Mouse (Mus musculus) ES-E14 (cell line): Measurements from ENCODE around the gene Kctd15. TPM values are rescaled to one million over a fixed set of nuclear protein-coding genes. Genes with fewer than 3 reads are reported as not detected.
A peak's percentile ranks its signal among the peaks of the same experiment; 100 is the strongest.

Experiments
- DNase-seq: peaks from one replicate; pipeline ENCODE4 v3.0.0-alpha.2; 2013; ENCODE audit warnings: low read depth, low spot score
- H3K27ac ChIP-seq: 2 replicates; pipeline ENCODE4 v1.5.1; 2012; ENCODE audit warnings: low read depth, mild to moderate bottlenecking, low read length, moderate library complexity, mixed read lengths; ENCODE audit not compliant: poor library complexity, insufficient read depth, severe bottlenecking
- H3K36me3 ChIP-seq: 2 replicates; pipeline ENCODE4 v1.6.1; 2012; ENCODE audit warnings: mild to moderate bottlenecking, low read length, moderate library complexity, mixed read lengths; ENCODE audit not compliant: control insufficient read depth, poor library complexity, insufficient read depth, severe bottlenecking
- H3K4me1 ChIP-seq, 2 experiments: fragments of 150-350 bp in 1 of 2; sonication (generic) in 1 of 2; 2 replicates each; pipeline ENCODE4 v1.6.1; 2012; ENCODE audit warnings: low read length in 2 of 2, mild to moderate bottlenecking in 1 of 2, mixed read lengths in 1 of 2; ENCODE audit not compliant: control insufficient read depth in 2 of 2, insufficient read depth in 2 of 2, poor library complexity in 1 of 2
- H3K4me3 ChIP-seq, 2 experiments: fragments of 150-350 bp in 1 of 2; sonication (generic) in 1 of 2; 2 replicates each; pipeline ENCODE4 v1.5.1; 2012; ENCODE audit warnings: low read length in 2 of 2, low read depth in 1 of 2, mild to moderate bottlenecking in 1 of 2, mixed read lengths in 1 of 2; ENCODE audit not compliant: insufficient read depth in 1 of 2, poor library complexity in 1 of 2, severe bottlenecking in 1 of 2
- H3K9ac ChIP-seq: 2 replicates; pipeline ENCODE4 v1.6.1; 2012; ENCODE audit warnings: low read depth, mild to moderate bottlenecking, low read length, mixed read lengths; ENCODE audit not compliant: poor library complexity, insufficient read depth, severe bottlenecking
- H3K9me3 ChIP-seq: fragments of 150-350 bp; sonication (generic); 2 replicates; pipeline ENCODE4 v1.6.1; 2012; ENCODE audit warnings: low read depth, mild to moderate bottlenecking, low read length; ENCODE audit not compliant: control insufficient read depth, insufficient read depth
- CHD2 ChIP-seq: IDR thresholded peaks from 2 replicates; pipeline ENCODE4 v1.6.1; 2014; ENCODE audit warnings: mild to moderate bottlenecking, low read depth, low read length, inconsistent platforms
- HCFC1 ChIP-seq: IDR thresholded peaks from 2 replicates; pipeline ENCODE4 v1.6.1; 2012; ENCODE audit warnings: low read length, inconsistent platforms, borderline replicate concordance; ENCODE audit not compliant: insufficient read depth
- MAFK ChIP-seq: IDR thresholded peaks from 2 replicates; pipeline ENCODE4 v1.6.1; 2014; ENCODE audit warnings: mild to moderate bottlenecking, low read depth, low read length, inconsistent platforms; ENCODE audit not compliant: insufficient read depth
- ZC3H11A ChIP-seq: IDR thresholded peaks from 2 replicates; pipeline ENCODE4 v1.6.1; 2012; ENCODE audit warnings: low read depth, mild to moderate bottlenecking, inconsistent platforms, low read length, borderline replicate concordance
- ZNF384 ChIP-seq: IDR thresholded peaks from 2 replicates; pipeline ENCODE4 v1.6.1; 2012; ENCODE audit warnings: low read depth, low read length, inconsistent platforms
- in situ Hi-C, 2 experiments: fragments of 600-800 bp; cut with MboI; formaldehyde crosslinking; loops; one replicate each; pipeline ENCODE4 v1.15.1; 2025; ENCODE audit warnings: low sequenced_read_pairs in 2 of 2, inconsistent platforms in 1 of 2; ENCODE audit not compliant: unreplicated experiment in 2 of 2
- total RNA-seq: library from RNA; depleted of rRNA; stranded (reverse); fragments of 300-350 nt; gene quantifications from 2 replicates; pipeline ENCODE4 v1.2.3, GENCODE M21; 2012

Gene Kctd15
- total RNA-seq, 1 experiment = 15.9 TPM

GRCm38 (mm10) chr7:34655086-34655839 lies 1.3 kb downstream of the Kctd15 start:
- peak; percentile 69 for DNase-seq
- H3K4me1 ChIP-seq = peaks cover 0 to 10% of the 10 kb centered on the region in 2 experiments; a peak in 1 of 4 replicates
- peak; percentile 56; the same call in 1 of the 2 replicates for TF ChIP-seq HCFC1
- TF ChIP-seq ZC3H11A = no peak
- H3K9ac ChIP-seq = peak overlapping the region; percentile 95
- peaks cover 3% of the 10 kb centered on the region; the same call in 1 of the 2 replicates for H3K36me3 ChIP-seq
- peak overlapping the region; percentile 95 for H3K27ac ChIP-seq
- peak overlapping the region; percentile 90 to 97 for H3K4me3 ChIP-seq
- no peaks in the 10 kb centered on the region for H3K9me3 ChIP-seq
- in situ Hi-C loops = loop anchor here in 1 of 2 experiments (25.0 kb wide), 1 partner anchor 243 kb away; no protein-coding TSS in a partner anchor

DNA sequence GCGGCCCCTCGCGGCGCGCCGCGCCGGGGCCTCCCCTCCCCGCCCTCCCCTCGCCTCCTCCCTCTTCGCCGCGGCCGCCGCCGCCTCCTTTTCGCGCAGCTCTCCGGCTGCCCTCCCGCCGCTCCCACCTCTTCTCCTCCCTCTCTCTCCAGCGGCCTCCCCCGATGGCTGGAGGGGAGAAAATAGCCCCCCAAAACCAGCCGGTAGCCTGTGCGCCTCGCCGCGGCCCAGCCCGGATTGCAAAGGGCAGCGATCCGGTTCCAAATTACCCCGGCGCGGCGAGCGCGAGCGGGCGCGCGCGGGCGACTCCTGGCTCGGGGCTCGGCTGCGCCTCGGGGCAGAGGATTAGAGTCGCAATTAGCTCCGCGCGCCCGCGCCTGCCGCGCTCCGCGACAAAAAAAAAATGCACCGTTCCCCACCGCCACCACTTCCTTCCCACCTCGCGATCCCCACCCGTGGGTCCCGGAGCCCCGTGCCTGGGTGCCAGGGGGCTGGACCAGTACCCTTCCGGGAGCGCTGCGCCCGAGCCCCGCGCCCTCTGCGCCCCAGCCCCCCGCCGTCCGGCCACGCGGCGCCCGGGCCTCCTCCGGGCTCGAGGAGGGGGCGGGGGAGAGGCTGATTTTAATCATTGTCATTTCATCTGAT lies 2.0 kb downstream of the Kctd15 start:
- in situ Hi-C loops = loop anchor here in 1 of 2 experiments (25.0 kb wide), 1 partner anchor 242 kb away; no protein-coding TSS in a partner anchor
- peaks cover 0 to 10% of the 10 kb centered on the region in 2 experiments; a peak in 1 of 4 replicates for H3K4me1 ChIP-seq
- no peak for DNase-seq

DNA sequence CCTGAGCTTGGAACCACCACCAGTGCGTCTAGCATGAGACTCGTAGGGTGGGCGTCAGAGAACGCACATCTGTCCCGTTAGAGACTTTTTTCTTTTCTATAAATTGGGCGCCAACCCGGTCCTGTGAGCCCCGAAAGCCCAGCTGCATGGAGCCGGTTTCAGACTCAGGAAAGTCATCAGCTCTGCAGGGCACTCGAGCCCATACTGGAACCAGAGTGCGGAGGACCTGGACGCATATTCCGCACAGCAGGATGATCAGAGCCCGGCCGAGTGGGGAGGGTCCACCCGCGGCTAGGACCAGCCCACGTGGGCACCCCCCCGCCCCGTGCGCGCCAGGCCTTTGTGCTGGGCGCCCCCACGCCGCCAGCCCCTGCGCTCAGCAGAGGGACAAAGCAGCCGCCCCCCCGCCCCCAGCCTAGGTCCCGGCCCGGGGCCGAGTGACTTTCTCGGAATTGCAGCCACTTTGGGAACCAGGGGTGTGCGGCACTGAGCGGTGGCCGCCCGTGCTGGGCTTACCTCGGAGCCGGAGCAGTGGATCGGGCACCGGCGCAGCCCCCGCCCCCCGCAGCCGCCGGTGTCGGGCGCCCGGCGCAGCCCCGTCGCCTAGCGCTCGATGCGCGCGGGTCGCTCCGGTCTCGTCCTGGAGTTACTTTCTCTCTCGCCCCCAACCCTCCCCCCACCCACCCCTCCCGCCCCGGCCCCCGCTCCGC lies 2.6 kb downstream of the Kctd15 start:
- DNase-seq = no peak
- H3K27ac ChIP-seq = peak overlapping the region; percentile 95
- no peaks in the 10 kb centered on the region for H3K9me3 ChIP-seq
- H3K9ac ChIP-seq = peak overlapping the region; percentile 88
- peaks cover 14% of the 10 kb centered on the region for H3K36me3 ChIP-seq
- peaks cover 0 to 7% of the 10 kb centered on the region in 2 experiments; a peak in 1 of 4 replicates for H3K4me1 ChIP-seq
- TF ChIP-seq ZNF384 = no peak
- no peak for TF ChIP-seq CHD2
- TF ChIP-seq ZC3H11A = no peak
- TF ChIP-seq MAFK = no peak
- TF ChIP-seq HCFC1 = no peak
- in situ Hi-C loops = loop anchor here in 1 of 2 experiments (25.0 kb wide), 1 partner anchor 242 kb away; no protein-coding TSS in a partner anchor
- H3K4me3 ChIP-seq = peak overlapping the region; percentile 84 to 90

More for the DNA sequence above, 2.0 kb downstream of the Kctd15 start:
- no peak for TF ChIP-seq ZNF384
- 0 out of 2 replicates have a peak, but pooled peaks have one; percentile 31 for TF ChIP-seq HCFC1
- H3K9me3 ChIP-seq = no peaks in the 10 kb centered on the region
- H3K9ac ChIP-seq = peak overlapping the region; percentile 95
- H3K4me3 ChIP-seq = peak overlapping the region; percentile 90 to 97
- H3K36me3 ChIP-seq = peaks cover 7% of the 10 kb centered on the region
- H3K27ac ChIP-seq = peak overlapping the region; percentile 95

DNA sequence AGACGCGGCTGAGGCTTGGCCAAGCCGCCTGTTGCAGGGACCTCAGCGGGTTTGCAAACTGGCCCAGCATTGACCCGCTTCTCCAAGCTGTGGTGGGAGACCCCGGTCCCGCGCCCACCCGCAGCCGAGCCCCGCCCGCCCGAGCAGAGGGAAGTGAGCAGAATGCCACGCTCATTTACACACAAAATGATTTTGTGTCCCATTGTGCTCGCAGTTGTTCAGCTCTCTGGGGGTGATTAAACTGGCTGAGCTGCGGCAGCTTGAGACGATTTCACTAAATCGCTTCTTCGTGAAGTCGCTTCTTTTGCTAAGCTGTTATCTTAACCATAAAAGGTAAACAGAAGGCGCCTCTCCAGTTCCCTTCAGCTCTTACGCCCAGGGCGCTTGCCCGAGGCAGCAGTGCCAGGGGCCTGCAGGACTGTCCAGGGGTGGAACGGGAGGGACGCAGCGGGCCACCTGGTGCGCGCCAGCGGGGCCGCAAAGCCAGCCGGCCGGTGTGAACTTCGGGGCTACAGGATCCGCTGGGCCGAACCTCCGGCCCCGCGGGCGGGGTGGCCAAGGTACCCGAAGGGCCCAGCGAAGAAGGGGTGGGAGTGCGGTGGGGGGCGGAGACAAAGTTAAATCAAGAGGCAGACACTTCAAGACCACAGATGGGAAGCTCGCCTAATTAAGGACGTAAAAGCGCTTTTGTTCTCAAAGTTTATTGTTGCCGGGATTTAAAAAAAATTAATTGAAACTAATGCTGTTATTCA lies 3.6 kb downstream of the Kctd15 start:
- no peak for TF ChIP-seq HCFC1
- TF ChIP-seq MAFK = no peak
- no peak for TF ChIP-seq ZNF384
- Histone ChIP-seq H3K27ac (peak overlapping the region; percentile 33; the same call in 1 of the 2 replicates), H3K4me3 (peak overlapping the region; percentile 84 to 90), H3K36me3 (peaks cover 22% of the 10 kb centered on the region), H3K9ac (peak overlapping the region; percentile 88), H3K9me3 (no peaks in the 10 kb centered on the region), H3K4me1 (peaks cover 0 to 7% of the 10 kb centered on the region in 2 experiments; a peak in 1 of 4 replicates)
- in situ Hi-C loops = loop anchor here in 1 of 2 experiments (25.0 kb wide), 1 partner anchor 241 kb away; no protein-coding TSS in a partner anchor
- DNase-seq = no peak
